Mouse (Mus musculus): Measurements from ENCODE around the gene Gm28043. TPM values are rescaled to one million over a fixed set of nuclear protein-coding genes. Genes with fewer than 3 reads are reported as not detected.
A peak's percentile ranks its signal among the peaks of the same experiment; 100 is the strongest.

Gene Gm28043
- polyA plus RNA-seq, 1 experiment from 2014 or later = 3.1 TPM

DNA sequence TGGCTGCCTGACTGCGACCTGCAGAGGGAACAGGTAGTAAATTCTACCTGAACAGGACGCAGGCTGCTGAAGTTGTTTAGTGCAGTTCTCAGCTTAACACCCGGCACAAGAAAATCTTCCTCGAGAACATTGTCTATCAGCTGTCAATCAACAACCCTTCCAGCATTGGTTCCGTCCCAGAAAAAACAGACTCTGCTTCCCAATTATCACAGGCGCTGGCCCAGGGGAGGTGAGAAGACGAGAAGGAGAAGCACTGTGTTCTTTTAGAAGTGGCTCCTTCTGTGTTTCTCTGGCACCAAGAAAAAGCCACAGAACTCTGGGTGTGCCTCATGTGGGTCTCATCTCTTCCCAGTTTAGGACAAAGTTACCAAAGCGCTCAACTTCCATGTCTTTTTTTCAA, 104.0 kb downstream of the Gm28043 start:
- ATAC-seq = no peak

DNA sequence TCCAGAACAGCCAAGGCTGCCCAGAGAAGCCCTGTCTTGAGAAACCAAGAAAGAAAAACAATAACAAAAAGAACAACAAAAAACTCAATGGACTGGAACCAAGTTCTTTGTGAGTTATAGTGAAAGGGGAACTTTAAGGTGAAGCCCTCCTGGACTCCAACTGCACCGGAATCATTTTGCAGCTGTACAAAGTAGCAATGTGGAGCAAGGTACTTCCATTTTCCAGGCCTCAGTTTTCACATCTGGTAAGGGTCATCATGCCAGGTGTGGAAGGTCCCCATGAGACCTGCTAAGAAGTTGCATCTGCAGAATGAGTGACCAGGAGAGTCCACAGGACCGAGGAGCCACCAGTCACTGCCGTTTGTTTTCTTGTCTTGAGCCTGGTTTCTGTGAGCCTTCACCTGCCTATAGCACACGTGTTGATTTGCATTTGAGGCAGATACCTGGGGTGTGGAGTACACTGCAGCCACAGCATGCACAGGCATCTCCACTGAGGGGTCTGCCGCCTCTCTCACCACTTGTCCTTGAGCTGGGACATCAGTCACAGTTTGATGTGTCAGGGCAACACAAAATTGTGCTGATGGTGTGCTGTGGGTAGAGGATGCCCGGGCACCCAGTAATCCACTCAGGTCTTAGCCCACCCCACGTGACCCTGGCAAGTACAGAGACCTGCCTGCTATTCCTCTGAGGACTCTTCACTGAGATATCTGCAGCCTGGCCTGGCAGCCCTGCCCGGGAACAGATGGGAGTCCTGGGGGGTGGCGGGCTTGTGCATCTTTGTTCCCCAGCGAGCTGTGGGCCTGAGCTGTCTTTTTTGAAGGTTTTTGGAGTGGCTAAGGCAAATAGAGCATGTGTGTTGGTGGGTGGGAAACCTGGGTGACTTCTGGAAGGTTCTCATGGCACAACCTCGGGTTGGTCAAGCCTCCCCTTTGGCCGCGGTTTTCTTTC, 105.2 kb downstream of the Gm28043 start:
- Histone ChIP-seq H3K9ac (replicated peaks) (no peak overlapping the region), H3K4me3 (replicated peaks) (no peak overlapping the region), H3K9me3 (no peaks in the 10 kb centered on the region), H3K27me3 (no peaks in the 10 kb centered on the region), H3K4me2 (replicated peaks) (no peak overlapping the region), H3K27ac (no peak overlapping the region), H3K4me1 (replicated peaks) (peaks cover 15% of the 10 kb centered on the region), H3K36me3 (no peaks in the 10 kb centered on the region)
- ATAC-seq = no peak
- 80% methylated on average over 13 of the region's 13 CpGs for WGBS

More for the DNA sequence above, 104.0 kb downstream of the Gm28043 start:
- H3K27ac ChIP-seq = no peak overlapping the region
- H3K4me1 ChIP-seq (replicated peaks) = peaks cover 15% of the 10 kb centered on the region
- no peaks in the 10 kb centered on the region for H3K9me3 ChIP-seq
- H3K9ac ChIP-seq (replicated peaks) = no peak overlapping the region
- 88% methylated on average over 8 of the region's 8 CpGs for WGBS
- H3K36me3 ChIP-seq = no peaks in the 10 kb centered on the region
- H3K4me3 ChIP-seq (replicated peaks) = no peak overlapping the region
- no peaks in the 10 kb centered on the region for H3K27me3 ChIP-seq
- H3K4me2 ChIP-seq (replicated peaks) = no peak overlapping the region

DNA sequence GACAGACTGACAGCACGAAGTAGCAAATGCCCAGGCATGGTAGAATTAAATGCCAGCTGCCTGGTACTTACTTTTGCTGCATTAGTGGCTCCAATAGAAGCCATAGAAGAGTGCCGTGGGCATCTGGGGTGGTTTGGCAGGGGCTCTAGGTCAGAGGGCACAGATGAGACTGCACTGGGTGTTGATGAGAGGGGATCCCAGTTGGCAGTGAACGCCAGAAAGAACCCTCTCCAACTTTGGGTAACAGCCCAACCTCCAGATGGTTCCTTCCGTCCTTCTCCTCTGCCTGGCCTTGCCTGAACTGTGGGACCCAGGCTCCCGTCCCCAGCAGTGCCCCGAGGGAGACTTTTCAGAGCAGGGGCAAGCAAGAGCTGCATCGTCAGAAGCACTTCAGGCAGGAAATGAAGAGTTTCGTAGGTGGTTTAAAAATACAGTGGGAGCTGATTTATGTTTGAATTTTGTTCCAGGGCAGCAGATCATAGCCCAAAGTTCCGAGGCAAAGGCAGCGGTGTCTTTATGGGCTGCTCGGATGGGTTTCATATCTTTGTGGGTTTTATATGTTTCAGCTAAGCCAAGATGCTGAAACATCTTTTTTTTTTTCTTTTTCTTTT, 106.2 kb downstream of the Gm28043 start:
- 82% methylated on average over 11 of the region's 11 CpGs for WGBS
- no peak overlapping the region for H3K27ac ChIP-seq

DNA sequence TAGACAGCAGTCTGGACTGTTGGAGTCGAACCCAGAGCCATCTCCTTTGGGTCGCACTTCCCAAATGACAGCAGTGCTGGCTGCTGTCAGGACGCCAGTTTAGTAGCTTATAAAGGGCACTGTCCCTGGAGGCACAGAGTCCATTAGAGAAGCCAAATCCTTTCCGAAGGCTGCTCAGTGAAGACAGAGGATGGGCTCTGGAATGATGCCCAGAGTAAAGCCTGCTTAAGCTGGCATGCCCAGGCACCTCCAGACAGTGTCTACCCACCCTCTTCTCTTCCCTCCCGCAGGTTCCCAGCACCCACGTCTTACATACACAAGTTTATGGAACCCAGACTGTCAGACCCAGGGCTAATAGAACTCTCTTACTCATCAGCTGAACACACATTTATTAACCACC, 109.9 kb downstream of the Gm28043 start:
- peak; percentile 11; the same call in 1 of the 2 replicates for ATAC-seq
- no peaks in the 10 kb centered on the region for H3K36me3 ChIP-seq
- no peak overlapping the region for H3K4me3 ChIP-seq (replicated peaks)
- H3K9ac ChIP-seq (replicated peaks) = no peak overlapping the region
- no peak overlapping the region for H3K4me2 ChIP-seq (replicated peaks)
- WGBS = 71% methylated on average over 6 of the region's 6 CpGs
- no peaks in the 10 kb centered on the region for H3K27me3 ChIP-seq
- no peaks in the 10 kb centered on the region for H3K4me1 ChIP-seq (replicated peaks)
- no peak overlapping the region for H3K27ac ChIP-seq
- H3K9me3 ChIP-seq = no peaks in the 10 kb centered on the region

More for the DNA sequence above, 106.2 kb downstream of the Gm28043 start:
- ATAC-seq = no peak
- H3K27me3 ChIP-seq = no peaks in the 10 kb centered on the region
- H3K4me3 ChIP-seq (replicated peaks) = no peak overlapping the region
- H3K36me3 ChIP-seq = no peaks in the 10 kb centered on the region
- H3K4me1 ChIP-seq (replicated peaks) = peaks cover 12% of the 10 kb centered on the region
- no peak overlapping the region for H3K9ac ChIP-seq (replicated peaks)
- H3K4me2 ChIP-seq (replicated peaks) = no peak overlapping the region
- H3K9me3 ChIP-seq = no peaks in the 10 kb centered on the region

DNA sequence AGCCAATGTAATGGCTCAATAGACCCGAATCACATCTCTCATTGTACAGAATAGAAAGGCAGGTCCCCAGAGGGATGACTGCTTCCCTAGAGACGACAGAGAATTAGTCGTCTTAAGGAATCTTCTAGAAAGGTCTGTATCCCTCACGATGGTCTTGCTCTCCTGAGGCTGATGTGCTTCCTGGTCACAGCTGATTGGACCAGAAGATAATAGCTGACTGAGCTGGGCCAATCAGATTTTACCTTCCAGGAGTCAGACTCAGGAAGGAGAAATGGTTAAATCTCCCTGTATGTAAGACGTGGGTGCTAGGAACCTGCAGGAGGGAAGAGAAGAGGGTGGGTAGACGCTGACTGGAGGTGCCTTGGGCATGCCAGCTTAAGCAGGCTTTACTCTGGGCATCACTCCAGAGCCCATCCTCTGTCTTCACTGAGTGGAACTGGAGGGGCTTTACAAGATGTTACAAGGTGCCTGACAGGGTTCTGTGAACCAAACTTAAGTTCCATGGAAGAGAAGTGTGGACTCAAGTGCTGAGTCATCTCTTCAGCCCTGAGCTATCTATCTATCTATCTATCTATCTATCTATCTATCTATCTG, 110.4 kb downstream of the Gm28043 start:
- no peak; the same call in 1 of the 2 replicates for ATAC-seq
- Histone ChIP-seq H3K27ac (no peak overlapping the region), H3K27me3 (no peaks in the 10 kb centered on the region), H3K9me3 (no peaks in the 10 kb centered on the region), H3K4me3 (replicated peaks) (no peak overlapping the region), H3K9ac (replicated peaks) (no peak overlapping the region), H3K36me3 (no peaks in the 10 kb centered on the region), H3K4me2 (replicated peaks) (no peak overlapping the region), H3K4me1 (replicated peaks) (peaks cover 3% of the 10 kb centered on the region)
- WGBS = 77% methylated on average over 6 of the region's 6 CpGs

DNA sequence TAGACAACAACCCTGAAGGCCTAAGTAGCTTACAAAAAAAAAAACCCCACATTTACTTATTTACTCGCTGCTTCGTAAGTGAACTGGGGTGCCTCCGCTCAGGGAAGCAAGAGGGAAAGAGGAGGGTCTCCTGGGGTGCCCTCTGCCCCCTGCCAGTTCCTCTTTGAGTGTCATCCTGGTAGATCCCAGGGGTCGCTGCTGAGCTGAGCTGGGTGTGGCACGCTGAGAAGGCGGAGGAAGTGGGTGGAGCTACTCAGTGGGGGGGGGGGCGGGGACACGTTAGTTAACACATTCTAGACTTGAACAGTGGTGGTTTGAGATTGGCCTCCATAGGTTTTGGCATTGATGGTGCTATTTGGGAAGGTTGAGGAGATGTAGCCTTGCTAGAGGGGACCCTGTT, 113.4 kb downstream of the Gm28043 start:
- WGBS = 56% methylated on average over 8 of the region's 8 CpGs
- peaks cover 30% of the 10 kb centered on the region for H3K4me1 ChIP-seq (replicated peaks)
- H3K9me3 ChIP-seq = no peaks in the 10 kb centered on the region
- H3K4me3 ChIP-seq (replicated peaks) = no peak overlapping the region
- no peaks in the 10 kb centered on the region for H3K36me3 ChIP-seq
- no peak overlapping the region for H3K27ac ChIP-seq
- no peak overlapping the region for H3K4me2 ChIP-seq (replicated peaks)
- H3K9ac ChIP-seq (replicated peaks) = no peak overlapping the region
- no peak for ATAC-seq
- H3K27me3 ChIP-seq = no peaks in the 10 kb centered on the region

DNA sequence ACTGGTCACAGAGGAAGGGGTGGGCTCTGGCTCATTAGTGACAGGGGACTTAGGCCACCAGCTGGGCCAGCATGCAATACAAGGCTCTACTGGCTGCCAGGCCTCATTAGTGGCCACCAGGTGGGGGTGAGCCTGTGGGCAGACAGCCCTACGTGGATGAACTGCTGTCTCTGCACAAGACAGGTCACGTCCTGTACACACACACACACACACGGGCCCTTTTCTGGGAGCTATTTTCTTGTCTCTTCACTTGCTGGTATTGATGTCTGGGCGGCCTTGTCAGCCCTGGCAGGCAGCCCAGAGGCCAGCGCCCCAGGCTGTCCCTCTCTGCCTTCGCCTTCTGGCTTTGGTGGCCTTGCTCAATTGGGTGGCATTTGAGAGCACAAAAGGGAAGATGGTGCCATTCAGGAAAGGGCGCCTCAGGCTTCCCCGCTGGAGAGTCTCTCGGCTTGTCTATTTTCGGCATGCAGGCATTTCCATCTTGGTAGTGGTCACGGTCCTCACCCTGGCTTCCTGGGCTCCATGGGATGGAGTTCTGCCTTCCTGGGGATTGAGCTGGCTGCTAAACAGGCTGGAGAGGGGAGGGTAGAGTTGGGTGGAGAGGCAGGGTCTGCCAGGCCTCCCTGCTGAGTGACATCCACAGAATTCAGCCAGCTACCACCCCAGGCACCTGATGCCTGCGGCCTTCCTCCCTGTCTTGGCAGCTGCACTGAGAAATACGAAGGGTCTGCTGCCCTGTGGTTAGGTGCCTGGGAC, 116.0 kb downstream of the Gm28043 start:
- H3K9me3 ChIP-seq = no peaks in the 10 kb centered on the region
- H3K36me3 ChIP-seq = no peaks in the 10 kb centered on the region
- H3K4me1 ChIP-seq (replicated peaks) = peaks cover 42% of the 10 kb centered on the region
- H3K27me3 ChIP-seq = no peaks in the 10 kb centered on the region
- peak overlapping the region; percentile 89 for H3K27ac ChIP-seq
- H3K9ac ChIP-seq (replicated peaks) = peak overlapping the region; percentile 17; the same call in 1 of the 2 replicates
- peak; percentile 79 for ATAC-seq
- H3K4me2 ChIP-seq (replicated peaks) = 0 out of 2 replicates have a peak overlapping the region, but pooled peaks have one; percentile 9
- no peak overlapping the region for H3K4me3 ChIP-seq (replicated peaks)
- 19% methylated on average over 13 of the region's 13 CpGs for WGBS

DNA sequence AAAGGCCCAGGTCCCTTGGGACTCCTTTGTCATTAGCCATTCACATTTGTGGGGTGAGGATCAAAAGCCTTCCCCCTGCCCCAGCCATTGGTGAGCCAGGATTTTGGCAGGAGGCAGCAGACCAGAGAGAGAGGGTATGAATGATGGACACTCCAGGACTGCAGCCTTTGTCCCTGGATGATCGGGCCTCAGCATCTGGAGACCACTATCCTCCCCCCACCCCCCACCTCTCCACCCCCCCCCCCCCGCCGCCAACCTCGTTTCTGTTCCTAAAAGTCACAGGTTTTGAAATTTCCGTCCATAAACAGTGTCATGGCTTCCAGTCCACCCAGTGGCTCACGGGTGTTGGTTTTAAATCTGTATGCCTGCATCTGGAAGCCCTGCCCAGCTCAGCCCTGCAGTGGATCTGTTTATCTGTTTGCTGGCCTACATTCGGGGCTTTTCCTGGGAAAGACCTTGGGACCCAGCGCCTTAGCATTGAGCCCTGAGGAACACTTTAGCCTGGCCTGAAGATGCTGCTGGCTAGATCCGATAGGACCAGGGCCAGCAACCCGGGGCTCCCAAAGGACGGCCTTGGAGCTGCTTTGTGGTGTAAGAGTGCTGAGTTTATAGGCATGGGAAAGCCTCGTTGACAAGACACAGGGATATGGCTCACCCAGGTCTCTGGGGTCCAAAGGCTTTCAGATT, 116.7 kb downstream of the Gm28043 start:
- H3K4me2 ChIP-seq (replicated peaks) = no peak overlapping the region
- H3K27me3 ChIP-seq = no peaks in the 10 kb centered on the region
- H3K4me3 ChIP-seq (replicated peaks) = no peak overlapping the region
- H3K27ac ChIP-seq = peak overlapping the region; percentile 89
- ATAC-seq = peak; percentile 48
- H3K9me3 ChIP-seq = no peaks in the 10 kb centered on the region
- H3K4me1 ChIP-seq (replicated peaks) = peaks cover 49% of the 10 kb centered on the region
- peak overlapping the region; percentile 17; the same call in 1 of the 2 replicates for H3K9ac ChIP-seq (replicated peaks)
- 34% methylated on average over 12 of the region's 12 CpGs for WGBS
- no peaks in the 10 kb centered on the region for H3K36me3 ChIP-seq

DNA sequence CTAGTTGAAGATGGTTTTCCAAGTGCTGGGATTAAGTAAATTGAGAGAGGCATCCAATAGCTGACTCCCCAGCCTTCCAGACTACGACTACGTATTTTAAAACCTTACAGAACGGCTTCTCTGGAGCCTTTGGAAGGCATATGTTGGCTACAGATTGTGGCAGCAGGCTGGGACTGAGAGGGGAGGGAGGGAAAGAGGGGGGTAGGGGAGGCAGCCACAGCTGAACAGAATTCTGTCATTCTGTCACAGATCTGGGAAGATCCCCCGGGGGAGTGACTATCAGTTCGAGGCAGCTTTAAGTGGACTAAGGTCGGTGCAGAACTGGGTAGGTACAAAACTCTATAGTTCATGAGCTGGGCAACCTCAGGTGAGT, 117.3 kb downstream of the Gm28043 start:
- 32% methylated on average over 6 of the region's 6 CpGs for WGBS
- Histone ChIP-seq H3K9ac (replicated peaks) (no peak overlapping the region), H3K4me1 (replicated peaks) (peaks cover 54% of the 10 kb centered on the region), H3K4me2 (replicated peaks) (no peak overlapping the region), H3K9me3 (no peaks in the 10 kb centered on the region), H3K27ac (peak overlapping the region; percentile 89), H3K4me3 (replicated peaks) (no peak overlapping the region), H3K36me3 (no peaks in the 10 kb centered on the region), H3K27me3 (no peaks in the 10 kb centered on the region)
- no peak for ATAC-seq

DNA sequence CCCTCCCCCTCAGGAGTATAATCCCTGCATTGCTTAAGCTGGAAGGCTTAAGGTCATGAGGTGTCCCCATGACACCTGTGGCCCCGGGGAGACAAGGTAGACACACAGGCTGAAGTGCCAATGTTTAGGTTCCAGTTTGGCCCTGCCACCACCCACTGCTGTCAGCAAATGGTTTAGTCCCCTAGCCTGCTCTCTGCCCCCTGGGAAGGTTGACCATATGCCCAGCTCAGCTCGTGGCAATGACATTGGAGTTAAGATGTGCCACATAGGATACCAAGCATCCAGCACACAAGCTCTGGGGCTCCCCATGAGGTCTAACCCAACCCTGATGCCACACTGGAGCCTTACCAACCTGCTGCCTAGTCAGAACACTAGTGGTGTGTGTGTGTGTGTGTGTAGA, 117.8 kb downstream of the Gm28043 start:
- WGBS = 73% methylated on average over 2 of the region's 2 CpGs
- no peak for ATAC-seq
- H3K4me2 ChIP-seq (replicated peaks) = no peak overlapping the region
- H3K36me3 ChIP-seq = no peaks in the 10 kb centered on the region
- no peak overlapping the region for H3K4me3 ChIP-seq (replicated peaks)
- H3K9ac ChIP-seq (replicated peaks) = no peak overlapping the region
- H3K9me3 ChIP-seq = no peaks in the 10 kb centered on the region
- H3K4me1 ChIP-seq (replicated peaks) = peaks cover 59% of the 10 kb centered on the region
- no peaks in the 10 kb centered on the region for H3K27me3 ChIP-seq
- H3K27ac ChIP-seq = no peak overlapping the region

DNA sequence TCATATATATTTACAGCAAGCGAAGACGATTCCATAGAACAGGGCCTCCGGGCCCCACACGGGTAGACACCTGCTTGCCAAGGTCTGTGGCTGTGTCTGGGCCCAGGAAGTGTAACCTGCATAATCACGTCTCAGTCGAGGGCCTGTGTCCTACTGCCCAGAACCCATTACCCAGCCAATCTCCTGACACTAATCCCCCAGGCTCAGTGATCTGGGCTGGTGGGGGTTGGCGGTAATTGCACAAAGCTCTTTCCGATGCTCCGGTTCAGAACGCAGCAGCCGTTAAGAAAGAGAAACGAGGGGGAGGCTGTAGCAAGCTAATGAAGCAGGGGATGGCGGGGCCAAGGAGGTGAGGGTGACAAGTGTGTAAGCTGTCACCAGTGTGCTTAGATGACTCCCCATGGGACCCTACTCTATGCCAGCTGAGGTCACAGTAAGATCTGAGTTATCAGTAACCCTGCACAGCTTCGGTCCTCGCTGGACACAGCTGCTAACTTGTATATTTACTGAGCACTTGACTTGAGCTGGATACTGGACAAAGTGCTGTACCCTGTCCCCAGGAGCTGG, 121.9 kb downstream of the Gm28043 start:
- Histone ChIP-seq H3K4me3 (replicated peaks) (no peak overlapping the region), H3K9me3 (no peaks in the 10 kb centered on the region), H3K27me3 (no peaks in the 10 kb centered on the region), H3K4me1 (replicated peaks) (peaks cover 60% of the 10 kb centered on the region), H3K27ac (peak overlapping the region; percentile 88), H3K4me2 (replicated peaks) (no peak overlapping the region; the same call in 1 of the 2 replicates), H3K36me3 (no peaks in the 10 kb centered on the region), H3K9ac (replicated peaks) (no peak overlapping the region)
- 11% methylated on average over 15 of the region's 15 CpGs for WGBS
- ATAC-seq = peak; percentile 73
